Mouse (Mus musculus) cortical plate, adult 2 months (tissue): ENCODE data around the gene Styx.

Experiments used
- CTCF ChIP-seq: fragments of 200-500 bp; IDR thresholded peaks from 2 replicates; pipeline ENCODE4 v1.5.1; 2011; ENCODE audit warnings: mild to moderate bottlenecking, control low read depth, low read length; ENCODE audit not compliant: insufficient read depth; ENCODE audit errors: extremely low read depth
- POLR2A ChIP-seq: fragments of 200-500 bp; IDR thresholded peaks from 2 replicates; pipeline ENCODE4 v1.6.1; 2011; ENCODE audit warnings: mild to moderate bottlenecking, low read length, control low read depth; ENCODE audit not compliant: insufficient read depth; ENCODE audit errors: extremely low read depth

- TF ChIP-seq CTCF = no peak
- no peak for TF ChIP-seq POLR2A
Observed at GRCm38 (mm10) chr14:45462875-45463475, 112.1 kb downstream of the Styx start.
